Mouse (Mus musculus) adrenal gland, postnatal 14 days (tissue): Measurements from ENCODE around the gene Izumo1r. TPM values are rescaled to one million over a fixed set of nuclear protein-coding genes. Genes with fewer than 3 reads are reported as not detected.
A peak's percentile ranks its signal among the peaks of the same experiment; 100 is the strongest.

Experiments used
- DNase-seq: peaks from one replicate; pipeline ENCODE4 v3.0.0; 2021; ENCODE audit warnings: mixed read lengths
- total RNA-seq: library from RNA; stranded (reverse); gene quantifications from 2 replicates; pipeline ENCODE4 v1.2.3, GENCODE M21; 2021

Gene Izumo1r
- total RNA-seq, 1 experiment from 2014 or later, result not detected

DNA sequence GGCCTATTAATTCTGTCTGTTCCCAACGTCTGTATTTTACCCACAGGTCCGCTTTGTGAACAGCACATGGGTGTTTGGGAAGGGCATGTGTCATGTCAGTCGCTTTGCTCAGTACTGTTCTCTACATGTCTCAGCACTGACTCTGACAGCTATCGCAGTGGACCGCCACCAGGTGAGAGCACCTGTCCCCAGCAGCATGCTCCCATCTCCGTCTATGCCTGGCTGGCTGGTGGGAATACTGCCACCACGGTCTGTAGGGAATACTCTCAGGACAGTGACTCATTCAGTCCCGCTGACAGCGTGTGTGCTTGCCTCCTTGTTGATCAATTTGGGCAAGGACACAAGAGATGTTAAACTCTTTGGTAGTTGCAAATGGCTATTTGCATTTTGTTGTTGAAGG, 39.0 kb downstream of the Izumo1r start:
- DNase-seq, result no peak

DNA sequence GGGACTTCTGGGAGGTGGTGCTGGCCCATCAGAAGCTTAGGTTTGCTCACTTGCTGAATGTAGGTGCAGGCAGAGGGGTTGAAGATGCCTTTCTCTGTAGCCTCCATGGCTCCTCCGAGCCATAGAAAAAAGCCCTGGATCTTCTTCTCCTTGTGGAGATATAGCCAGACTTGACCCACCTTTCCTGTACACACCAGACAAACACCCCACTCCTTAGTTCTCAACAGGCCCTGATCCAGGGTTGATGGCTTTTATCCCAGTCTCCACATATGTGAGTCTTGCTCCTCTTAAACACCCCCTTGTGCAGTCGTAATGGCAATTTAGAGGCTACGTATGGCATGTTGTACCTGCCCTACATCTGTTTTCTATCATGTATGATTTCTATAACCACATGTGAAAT, 40.6 kb downstream of the Izumo1r start:
- DNase-seq, result no peak

DNA sequence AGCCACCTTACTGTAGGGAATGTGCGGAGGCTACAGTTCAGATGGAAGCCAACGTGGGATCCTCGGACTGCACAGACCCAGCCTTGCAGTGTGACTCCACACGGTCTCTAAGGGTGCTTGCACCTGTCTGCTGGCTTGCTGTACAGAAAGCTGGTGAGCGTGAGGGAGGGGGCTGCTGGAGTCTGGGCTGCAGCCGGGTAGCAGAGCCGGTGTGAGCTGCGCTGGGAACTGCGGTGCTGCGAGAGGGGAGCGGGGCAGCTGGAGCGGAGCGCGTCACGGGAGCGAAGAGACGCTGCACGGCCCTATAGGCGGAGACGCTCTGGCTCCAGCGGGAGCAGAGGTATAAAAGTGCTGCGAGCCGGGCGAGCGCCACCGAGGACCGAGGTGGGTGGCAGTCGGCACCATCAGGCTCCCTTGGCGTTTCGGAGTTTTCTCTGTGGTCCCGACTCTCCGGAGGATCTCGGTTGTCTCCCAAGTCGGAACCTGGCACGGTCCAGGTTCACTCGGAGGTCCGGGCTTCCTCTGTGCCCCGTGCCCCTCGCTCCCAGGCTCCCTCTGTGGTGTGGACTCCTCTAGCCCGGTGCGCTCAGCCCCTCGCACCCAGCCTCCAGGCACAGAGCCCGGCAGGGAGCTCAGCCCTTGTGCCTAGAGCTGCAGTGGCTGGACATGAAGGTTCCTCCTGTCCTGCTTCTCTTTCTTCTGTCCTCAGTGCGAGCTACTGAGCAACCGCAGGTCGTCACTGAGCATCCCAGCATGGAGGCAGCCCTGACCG, 43.7 kb downstream of the Izumo1r start, which contains the start of gene Gpr83:
Gene Gpr83 (plus strand): TSS at position 343 of the 772 bp plus-strand sequence.
- peak; percentile 53 for DNase-seq

DNA sequence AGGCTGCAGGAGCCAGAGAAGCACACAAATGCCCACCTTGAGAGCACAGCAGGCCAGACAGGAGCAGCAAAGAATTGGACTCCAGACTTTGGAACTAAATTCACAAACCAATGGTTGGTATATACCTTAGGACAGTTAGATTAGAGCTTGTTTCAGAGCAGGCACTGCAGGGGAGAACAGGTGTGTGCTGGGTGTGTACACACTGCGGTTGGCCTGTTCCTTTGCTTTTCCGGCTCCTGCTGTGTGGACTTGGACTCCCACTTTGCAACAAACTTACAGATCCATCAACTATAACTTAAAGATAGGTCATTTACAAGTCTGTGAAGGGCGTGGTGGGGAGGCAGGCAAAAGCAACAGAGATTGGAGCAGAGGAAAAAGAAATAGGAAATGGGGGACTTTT, 45.0 kb downstream of the Izumo1r start:
- DNase-seq, result no peak

DNA sequence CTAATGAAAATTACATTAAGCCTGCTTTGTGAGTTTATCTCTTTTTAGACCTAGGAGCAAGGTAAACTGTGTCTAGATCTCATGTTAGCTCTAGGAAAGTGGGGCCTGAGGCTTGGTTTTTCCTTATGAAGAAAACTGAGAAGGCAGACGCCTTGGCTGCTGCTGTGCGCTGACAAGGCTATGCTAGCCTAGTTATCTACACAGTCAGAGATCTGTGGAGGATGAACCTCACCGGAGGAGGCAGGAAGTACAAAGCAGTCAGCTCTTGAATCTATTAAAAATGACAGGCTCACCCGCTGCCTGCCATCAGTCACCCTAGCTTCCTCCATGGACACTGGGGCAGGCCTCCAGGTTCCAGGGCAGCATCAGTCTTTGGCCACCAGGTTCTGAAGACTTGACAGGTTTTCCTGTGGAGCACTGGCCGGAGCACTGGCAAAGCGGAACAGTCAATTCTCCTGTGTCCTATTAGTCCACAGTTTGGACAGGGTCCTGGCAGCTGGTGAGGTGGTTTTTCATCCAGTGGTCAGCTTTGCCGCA, 45.5 kb downstream of the Izumo1r start:
- no peak for DNase-seq

DNA sequence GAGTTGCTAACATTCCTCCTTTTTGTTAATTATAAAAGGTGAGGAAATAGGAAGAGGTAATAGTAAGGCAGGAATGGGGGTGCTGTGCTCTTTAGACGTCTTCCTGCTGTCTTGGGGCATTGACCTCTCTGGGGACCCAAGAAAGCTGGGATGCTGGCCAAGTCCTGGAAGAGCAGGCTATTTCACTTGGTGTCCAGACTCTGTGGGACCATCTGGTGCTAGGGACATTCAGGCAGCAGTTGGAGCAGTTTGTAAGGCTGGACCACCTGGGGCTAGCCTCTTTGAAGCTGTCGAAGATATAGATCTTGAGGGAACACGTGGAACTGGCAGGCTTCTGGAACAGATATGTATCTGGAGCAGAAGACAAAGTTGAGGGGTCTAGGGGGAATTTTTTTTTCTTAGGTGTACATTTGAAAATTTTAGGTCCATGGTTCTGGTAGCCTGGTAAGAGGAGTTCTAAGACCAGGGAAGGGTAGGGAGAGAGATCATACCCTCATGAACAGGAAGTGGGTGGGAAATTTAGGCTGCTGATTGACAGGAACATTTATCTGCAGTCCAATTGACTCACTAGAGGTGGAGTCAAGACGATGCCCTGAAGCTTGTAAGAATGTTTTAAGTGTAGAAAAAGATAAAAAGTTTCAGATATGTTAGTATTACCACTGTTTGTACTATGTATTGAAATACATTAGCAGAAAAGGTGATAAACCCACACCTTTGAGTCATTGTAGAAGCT, 46.7 kb downstream of the Izumo1r start:
- DNase-seq, result peak; percentile 29

DNA sequence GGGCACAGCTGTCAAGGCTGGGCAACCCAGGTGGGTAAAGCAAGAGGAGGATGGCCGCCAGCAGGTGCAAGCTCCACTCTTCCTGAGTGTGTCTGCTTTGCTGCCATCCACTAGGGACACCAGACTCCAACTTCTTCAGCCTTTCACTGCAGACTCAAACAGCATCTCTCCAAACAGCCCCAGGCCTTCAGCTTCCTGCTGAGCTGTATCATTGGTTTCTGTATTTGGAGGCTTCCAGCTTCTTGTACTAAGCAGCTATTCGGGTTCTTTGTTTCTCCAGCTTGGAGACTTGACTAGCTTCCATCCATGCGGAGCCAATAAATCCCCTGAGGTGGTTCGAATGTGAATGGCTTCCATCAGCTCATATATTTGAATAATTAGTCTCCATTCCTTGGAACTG, 49.2 kb downstream of the Izumo1r start:
- no peak for DNase-seq

DNA sequence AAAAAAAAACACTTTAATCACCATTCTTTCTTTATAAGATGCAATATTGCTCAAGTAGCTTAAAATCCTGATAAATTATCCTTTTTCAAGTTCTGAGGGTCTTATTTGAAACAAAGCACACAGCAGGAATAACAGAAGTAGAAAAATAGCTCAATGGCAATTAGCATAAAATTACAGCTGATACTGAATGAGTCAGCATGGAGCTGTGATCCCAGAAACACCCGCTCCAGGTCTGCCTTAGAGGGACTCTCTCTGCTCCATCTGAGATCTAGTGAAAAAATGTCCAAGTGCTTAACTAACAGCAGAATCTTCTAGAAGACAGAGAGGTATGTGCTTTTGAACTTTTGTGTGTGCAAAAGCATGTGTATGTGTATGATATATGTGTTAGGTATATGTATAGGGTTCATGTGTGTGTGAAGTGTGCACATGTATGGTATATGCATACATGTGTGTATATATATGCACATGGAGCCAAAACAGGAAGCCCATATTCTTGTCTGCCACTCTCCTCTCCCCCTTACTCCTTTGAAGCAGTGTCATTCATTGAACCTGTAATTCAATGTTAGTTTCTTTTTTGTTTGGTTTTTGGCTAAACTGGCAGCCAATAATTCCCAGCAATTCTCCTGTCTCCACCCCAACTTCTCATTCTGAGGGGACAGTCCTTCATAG, 55.3 kb downstream of the Izumo1r start:
- DNase-seq, result no peak

DNA sequence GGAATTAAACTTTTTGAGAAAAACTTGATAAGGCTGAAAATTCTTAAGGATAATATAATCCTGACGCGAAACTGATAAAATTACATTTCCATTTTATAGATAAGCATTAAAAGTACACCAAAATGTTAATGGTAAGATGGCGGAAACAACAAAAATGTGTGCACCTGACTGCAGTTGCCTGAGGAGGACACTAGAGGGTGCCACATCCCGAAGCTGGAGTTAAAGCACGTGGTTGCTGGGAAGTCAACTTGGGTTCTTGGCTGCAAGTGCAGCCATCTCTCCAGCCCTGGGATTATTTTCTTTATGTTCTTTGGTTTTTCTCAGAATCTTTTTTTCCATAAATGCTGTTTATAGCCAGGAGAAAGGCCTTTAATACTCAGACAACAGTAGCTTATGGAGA, 57.3 kb downstream of the Izumo1r start:
- peak; percentile 14 for DNase-seq

DNA sequence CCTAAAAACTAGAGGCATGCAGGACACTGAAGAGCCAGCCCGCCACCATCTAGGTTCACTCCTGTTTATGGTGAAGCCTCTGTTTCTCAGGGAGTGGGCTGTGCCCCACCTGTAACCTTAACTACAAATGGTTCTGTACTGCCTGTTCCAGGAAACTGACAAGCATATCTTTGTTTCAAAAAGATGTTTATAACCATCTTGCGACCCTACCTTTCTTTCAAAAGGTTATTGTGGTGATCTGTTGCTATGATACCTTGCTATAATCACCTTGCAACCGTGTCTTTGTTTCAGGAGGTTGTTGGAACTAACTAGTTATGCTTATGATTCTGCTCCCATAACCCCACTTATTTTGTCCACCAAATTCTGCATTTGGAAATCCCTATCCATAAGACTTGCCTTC, 59.8 kb downstream of the Izumo1r start:
- DNase-seq, result no peak

DNA sequence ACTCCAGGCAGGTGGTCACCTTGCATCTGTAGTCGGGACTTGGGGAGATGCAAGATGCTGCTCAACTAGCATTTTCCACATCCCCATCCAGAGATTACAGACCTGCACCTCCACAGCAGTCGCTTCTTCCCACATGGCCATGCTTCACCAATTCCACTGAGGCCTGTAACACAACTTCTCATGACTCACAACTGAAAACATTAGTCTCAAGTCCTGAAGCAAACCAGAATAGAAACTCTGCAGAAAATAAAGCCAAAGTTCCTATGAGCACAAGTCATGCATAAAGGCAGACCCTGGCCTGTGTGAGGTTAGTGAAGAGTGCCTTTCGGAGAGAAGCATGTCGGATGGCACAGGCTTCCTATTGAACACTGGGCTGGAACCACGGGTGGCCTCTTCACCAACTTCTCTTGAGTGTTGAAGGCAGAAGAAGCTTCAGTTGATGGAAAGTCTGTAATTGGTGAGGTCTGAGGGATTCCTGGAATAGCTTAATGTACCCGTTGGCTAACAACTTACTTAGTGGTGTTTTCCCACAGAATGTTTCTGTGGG, 60.4 kb downstream of the Izumo1r start:
- DNase-seq, result no peak

DNA sequence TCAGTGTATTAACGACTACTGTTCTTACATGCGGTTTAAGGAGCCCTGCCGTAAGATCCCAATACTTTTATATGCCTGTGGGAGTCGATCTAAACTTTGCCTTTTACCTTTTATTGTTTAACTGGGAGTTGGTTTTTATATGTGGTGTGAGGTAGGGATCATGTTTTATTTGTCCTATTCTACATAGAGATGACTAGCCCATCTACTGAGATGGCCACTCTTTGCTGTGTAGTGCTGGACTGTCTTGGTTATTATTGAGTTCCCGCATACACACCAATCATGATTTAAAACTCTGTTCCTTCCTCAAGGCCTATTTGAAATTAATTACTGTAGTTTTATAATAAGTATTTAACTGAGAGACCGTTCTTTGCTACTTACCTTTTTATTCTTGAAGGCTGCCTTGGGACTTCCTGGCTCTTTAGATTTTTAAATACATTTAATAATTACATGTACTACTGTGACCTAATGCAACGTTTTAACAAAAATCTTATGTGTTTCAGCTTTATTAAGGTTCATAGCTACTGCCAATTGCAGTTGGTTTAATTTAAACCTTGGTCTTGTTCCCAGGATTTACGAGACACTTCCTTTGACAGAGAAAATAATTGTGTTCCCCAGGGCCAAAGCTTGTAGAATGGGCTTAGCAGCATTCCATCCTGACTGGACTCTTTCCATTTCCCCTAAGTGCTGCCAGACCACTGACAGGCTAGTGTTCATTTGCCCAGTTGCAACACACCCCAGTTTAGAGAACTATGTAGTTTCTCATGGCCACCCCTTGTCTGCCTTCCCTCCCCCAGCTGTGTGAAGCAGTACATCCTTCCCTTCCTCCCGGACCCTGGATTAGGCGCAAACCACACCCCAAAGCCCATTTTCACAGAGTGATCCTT, 61.6 kb downstream of the Izumo1r start:
- peak; percentile 24 for DNase-seq

DNA sequence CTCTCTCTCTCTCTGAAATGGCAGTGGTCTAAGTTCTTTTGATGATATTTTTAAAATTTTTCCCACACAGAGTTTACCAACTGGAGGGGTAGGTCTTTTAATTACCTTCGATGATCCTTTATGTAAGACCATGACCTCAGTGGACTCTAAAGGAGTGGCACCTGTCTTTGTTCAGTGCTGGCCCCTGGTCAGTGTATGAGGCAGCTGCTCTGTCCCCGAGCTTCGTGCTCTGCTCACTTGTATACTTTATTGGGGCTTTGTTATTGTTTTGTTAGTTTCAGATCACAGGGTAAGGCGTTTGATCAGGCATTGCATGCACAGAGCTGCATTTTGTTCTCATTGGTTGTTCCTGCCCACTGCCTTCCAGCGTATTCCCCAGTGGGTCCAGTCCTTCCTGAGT, 63.8 kb downstream of the Izumo1r start:
- no peak for DNase-seq

DNA sequence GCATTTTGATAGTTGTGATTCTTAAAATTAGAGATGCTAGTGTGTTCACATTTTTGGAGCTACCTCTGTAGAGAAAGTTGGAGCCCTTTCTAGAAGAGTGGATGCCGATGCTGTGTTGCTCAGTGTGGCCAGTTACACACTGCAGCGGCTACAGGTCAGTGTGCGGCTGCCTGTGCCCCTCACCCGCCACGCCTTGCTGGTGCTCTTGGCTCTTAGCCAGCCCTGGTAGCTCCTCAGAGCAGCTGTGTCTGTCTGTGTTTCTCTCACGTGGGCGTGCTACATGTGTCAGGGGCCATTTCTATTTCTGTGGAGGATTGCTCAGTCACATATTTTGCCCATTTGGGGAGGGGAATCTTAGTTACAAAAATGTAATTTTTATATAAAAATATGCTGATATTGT, 64.2 kb downstream of the Izumo1r start:
- peak; percentile 29 for DNase-seq

Other genes with a start within 250 kb of the Izumo1r start
- not detected in 2 replicates for gene Piwil4, start 163.2 kb downstream of the Izumo1r start, total RNA-seq
- gene Fut4, start 151.6 kb downstream of the Izumo1r start, total RNA-seq, result 1.5 and 2.7 TPM in 2 replicates
- gene 1700012B09Rik, start 132.9 kb downstream of the Izumo1r start, total RNA-seq, result not detected in 2 replicates
- 16.6 and 18.7 TPM in 2 replicates for gene Mre11a, start 119.3 kb downstream of the Izumo1r start, total RNA-seq
- 14.3 and 18.1 TPM in 2 replicates for gene Ankrd49, start 119.1 kb downstream of the Izumo1r start, total RNA-seq
- 0.23 TPM in 1 of 2 replicates, not detected in the other for gene Gpr83, start 43.7 kb downstream of the Izumo1r start, total RNA-seq
- 9.4 and 12.7 TPM in 2 replicates for gene Panx1, start 141.5 kb upstream of the Izumo1r start, total RNA-seq
- 0.07 TPM in 1 of 2 replicates, not detected in the other for gene Hephl1, start 208.2 kb upstream of the Izumo1r start, total RNA-seq